Mouse (Mus musculus): ENCODE data around the gene Colec11. TPM values are rescaled to one million over a fixed set of nuclear protein-coding genes. Genes with fewer than 3 reads are reported as not detected.

The Colec11 gene
- 15.6 and 17.8 TPM in 2 replicates for polyA plus RNA-seq (2015; fragmentation: Nextera tagmentation; extraction: Ambion mirVana)

DNA sequence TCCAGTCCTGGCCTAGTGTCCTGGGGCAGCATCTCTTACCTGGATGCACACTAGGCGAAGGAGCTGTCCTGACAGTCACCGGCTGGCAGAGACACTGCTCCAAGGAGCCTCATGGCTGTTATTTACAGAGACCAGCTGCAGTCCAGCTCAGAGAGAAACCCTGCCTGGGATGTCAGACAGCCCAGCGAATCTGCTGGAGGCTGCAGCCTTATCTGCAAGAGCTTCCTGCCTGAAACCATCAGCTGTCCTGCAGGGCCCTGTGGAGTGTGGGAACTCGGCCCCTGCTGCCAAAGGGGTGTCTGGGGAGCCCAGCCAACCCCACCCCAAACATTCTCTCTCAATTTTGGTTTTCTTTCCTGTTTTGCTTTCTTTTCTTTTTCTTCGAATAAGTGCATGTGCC, at the start of gene Colec11:
Colec11 (minus strand) TSS at position 183 of the 400 bp plus-strand sequence.
- no peak within 1 kb of the TSS; the same call in 1 of the 2 replicates for H3K4me2 ChIP-seq
- 16% methylated on average over 5 of the region's 5 CpGs for WGBS (ENCODE audit: insufficient replicate concordance)
- no peaks in the 10 kb centered on the region for H3K9me3 ChIP-seq (replicated peaks)
- no peaks in the 10 kb centered on the region for H3K27me3 ChIP-seq
- ATAC-seq (ENCODE audit: insufficient read depth): peak; percentile 17; the same call in 1 of the 2 replicates
- no peak within 1 kb of the TSS for H3K27ac ChIP-seq (replicated peaks)
- no peak within 1 kb of the TSS for H3K9ac ChIP-seq
- H3K36me3 ChIP-seq (replicated peaks): peaks cover 1% of the 10 kb centered on the region; the same call in 1 of the 2 replicates
- peaks cover 16% of the 10 kb centered on the region for H3K4me1 ChIP-seq (replicated peaks)
- no peak within 1 kb of the TSS for H3K4me3 ChIP-seq (replicated peaks)

DNA sequence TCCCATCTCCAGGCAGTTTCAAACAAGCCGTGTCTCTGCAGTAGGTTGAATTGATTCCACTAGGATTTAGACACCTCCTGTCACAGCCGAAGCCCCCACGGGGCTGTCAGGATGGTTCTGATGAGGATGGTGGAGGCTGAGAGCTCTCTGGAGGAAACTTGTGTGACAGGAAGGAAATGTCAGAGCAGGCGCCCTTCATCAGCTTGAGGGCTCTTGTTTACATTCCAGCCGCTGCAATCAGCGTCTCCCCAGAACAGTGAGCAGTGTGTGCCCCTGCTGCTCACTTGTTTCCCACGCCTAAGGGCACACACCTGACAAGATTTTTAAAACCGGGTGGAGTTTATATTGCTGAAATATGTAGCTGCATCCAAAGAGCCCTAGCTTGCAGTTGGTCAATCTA, 44.1 kb upstream of the Colec11 start:
- Histone ChIP-seq H3K9me3 (replicated peaks) (no peaks in the 10 kb centered on the region), H3K4me1 (replicated peaks) (peaks cover 16% of the 10 kb centered on the region), H3K27ac (replicated peaks) (no peak overlapping the region), H3K4me3 (replicated peaks) (no peak overlapping the region), H3K27me3 (no peaks in the 10 kb centered on the region), H3K9ac (no peak overlapping the region), H3K36me3 (replicated peaks) (no peaks in the 10 kb centered on the region), H3K4me2 (no peak overlapping the region)
- 20% methylated on average over 8 of the region's 8 CpGs for whole genome bisulfite sequencing (ENCODE audit: insufficient replicate concordance)
- ATAC-seq (ENCODE audit: insufficient read depth): no peak

- ATAC-seq (ENCODE audit: insufficient read depth): no peak
- no peak overlapping the region for H3K4me3 ChIP-seq (replicated peaks)
- H3K9me3 ChIP-seq (replicated peaks): no peaks in the 10 kb centered on the region
- H3K27ac ChIP-seq (replicated peaks): no peak overlapping the region
- peaks cover 16% of the 10 kb centered on the region for H3K4me1 ChIP-seq (replicated peaks)
- no peaks in the 10 kb centered on the region for H3K27me3 ChIP-seq
- WGBS (ENCODE audit: insufficient replicate concordance): 47% methylated on average over 4 of the region's 4 CpGs
- H3K36me3 ChIP-seq (replicated peaks): no peaks in the 10 kb centered on the region
- no peak overlapping the region for H3K9ac ChIP-seq
- no peak overlapping the region for H3K4me2 ChIP-seq
These were observed 43.6 kb upstream of the Colec11 start for GRCm38 (mm10) chr12:28666734-28667133.

- WGBS (ENCODE audit: insufficient replicate concordance): 63% methylated on average over 4 of the region's 4 CpGs
- Histone ChIP-seq H3K9me3 (replicated peaks) (no peaks in the 10 kb centered on the region), H3K4me3 (replicated peaks) (no peak overlapping the region), H3K36me3 (replicated peaks) (peaks cover 27% of the 10 kb centered on the region), H3K4me2 (no peak overlapping the region), H3K27me3 (no peaks in the 10 kb centered on the region), H3K9ac (no peak overlapping the region), H3K27ac (replicated peaks) (no peak overlapping the region), H3K4me1 (replicated peaks) (peaks cover 14% of the 10 kb centered on the region)
- no peak for ATAC-seq (ENCODE audit: insufficient read depth)
These were observed 39.5 kb upstream of the Colec11 start for GRCm38 (mm10) chr12:28662628-28663027.

- Histone ChIP-seq H3K4me3 (replicated peaks) (peak within 1 kb of the TSS; percentile 85), H3K4me2 (peak within 1 kb of the TSS; percentile 76), H3K4me1 (replicated peaks) (peaks cover 18% of the 10 kb centered on the region), H3K36me3 (replicated peaks) (peaks cover 20% of the 10 kb centered on the region; the same call in 1 of the 2 replicates), H3K9ac (peak within 1 kb of the TSS; percentile 83), H3K27ac (replicated peaks) (peak within 1 kb of the TSS; percentile 77), H3K27me3 (peaks cover 10% of the 10 kb centered on the region; the same call in 1 of the 2 replicates), H3K9me3 (replicated peaks) (no peaks in the 10 kb centered on the region)
- 2% methylated on average over 52 of the region's 52 CpGs for WGBS (ENCODE audit: insufficient replicate concordance)
- peak; percentile 90 for ATAC-seq (ENCODE audit: insufficient read depth)
These were observed 26.2 kb upstream of the Colec11 start, which contains the start of gene Rnaseh1 for GRCm38 (mm10) chr12:28649141-28650110. Gene Rnaseh1, plus strand, starts transcription at chr12:28649602.

DNA sequence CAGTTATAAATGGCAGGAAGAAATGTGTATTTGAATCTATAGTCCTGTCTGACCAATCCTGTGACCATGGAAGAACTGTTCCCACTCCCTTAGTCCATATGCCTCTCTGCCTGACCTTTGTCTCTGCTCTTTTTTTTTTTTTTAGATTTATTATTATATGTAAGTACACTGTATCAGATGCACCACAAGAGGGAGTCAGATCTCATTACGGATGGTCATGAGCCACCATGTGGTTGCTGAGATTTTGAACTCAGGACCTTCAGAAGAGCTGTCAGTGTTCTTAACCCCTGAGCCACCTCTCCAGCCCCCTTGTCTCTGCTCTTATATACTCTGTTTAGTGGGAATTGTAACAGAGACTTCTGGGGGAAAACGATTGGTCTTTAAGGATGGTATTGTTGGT, 15.6 kb upstream of the Colec11 start:
- Histone ChIP-seq H3K9ac (no peak overlapping the region), H3K4me1 (replicated peaks) (peaks cover 20% of the 10 kb centered on the region), H3K36me3 (replicated peaks) (peaks cover 8% of the 10 kb centered on the region), H3K4me3 (replicated peaks) (no peak overlapping the region), H3K27me3 (no peaks in the 10 kb centered on the region), H3K9me3 (replicated peaks) (no peaks in the 10 kb centered on the region), H3K4me2 (no peak overlapping the region), H3K27ac (replicated peaks) (no peak overlapping the region)
- ATAC-seq (ENCODE audit: insufficient read depth): no peak
- 40% methylated on average over 2 of the region's 2 CpGs for WGBS (ENCODE audit: insufficient replicate concordance)

DNA sequence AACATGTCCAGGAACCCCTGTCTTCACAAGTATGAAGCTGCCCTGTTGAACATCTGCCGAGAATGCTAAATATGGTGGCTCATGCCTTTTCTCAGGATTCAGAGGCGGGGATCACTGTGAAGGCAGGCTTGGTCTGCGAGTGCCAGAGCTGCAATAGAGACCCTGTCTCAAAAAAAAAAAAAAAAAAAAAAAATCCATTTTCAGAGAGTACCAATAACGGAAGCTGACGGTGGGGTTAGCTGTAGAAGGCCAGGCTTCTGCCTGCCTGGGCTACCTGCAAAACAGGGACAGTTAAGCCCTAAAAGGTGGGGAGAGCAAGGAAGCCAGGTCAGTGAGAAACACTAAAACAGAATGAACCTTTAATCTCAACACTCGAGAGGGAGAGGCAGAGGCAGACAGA, 13.4 kb upstream of the Colec11 start:
- peak overlapping the region; percentile 72 for H3K4me2 ChIP-seq
- H3K27me3 ChIP-seq: no peaks in the 10 kb centered on the region
- peak overlapping the region; percentile 89 for H3K4me3 ChIP-seq (replicated peaks)
- H3K36me3 ChIP-seq (replicated peaks): peaks cover 30% of the 10 kb centered on the region
- H3K27ac ChIP-seq (replicated peaks): peak overlapping the region; percentile 81; the same call in 1 of the 2 replicates
- ATAC-seq (ENCODE audit: insufficient read depth): no peak
- H3K4me1 ChIP-seq (replicated peaks): peaks cover 41% of the 10 kb centered on the region
- no peaks in the 10 kb centered on the region for H3K9me3 ChIP-seq (replicated peaks)
- WGBS (ENCODE audit: insufficient replicate concordance): 68% methylated on average over 6 of the region's 6 CpGs
- H3K9ac ChIP-seq: peak overlapping the region; percentile 68

GRCm38 (mm10) chr12:28635535-28636476, 12.6 kb upstream of the Colec11 start, which contains the start of gene Rps7:
Gene Rps7, minus strand, starts transcription at chr12:28635953.
- peak; percentile 95 for ATAC-seq (ENCODE audit: insufficient read depth)
- no peaks in the 10 kb centered on the region for H3K27me3 ChIP-seq
- peaks cover 41% of the 10 kb centered on the region for H3K4me1 ChIP-seq (replicated peaks)
- WGBS (ENCODE audit: insufficient replicate concordance): 3% methylated on average over 69 of the region's 69 CpGs
- H3K4me3 ChIP-seq (replicated peaks): peak within 1 kb of the TSS; percentile 89
- H3K36me3 ChIP-seq (replicated peaks): peaks cover 38% of the 10 kb centered on the region
- H3K9me3 ChIP-seq (replicated peaks): no peaks in the 10 kb centered on the region
- H3K4me2 ChIP-seq: peak within 1 kb of the TSS; percentile 72
- H3K9ac ChIP-seq: peak within 1 kb of the TSS; percentile 96
- H3K27ac ChIP-seq (replicated peaks): peak within 1 kb of the TSS; percentile 81

GRCm38 (mm10) chr12:28635058-28635534, 11.9 kb upstream of the Colec11 start:
- Histone ChIP-seq H3K4me1 (replicated peaks) (peaks cover 41% of the 10 kb centered on the region), H3K4me2 (peak overlapping the region; percentile 72), H3K36me3 (replicated peaks) (peaks cover 45% of the 10 kb centered on the region), H3K27me3 (no peaks in the 10 kb centered on the region), H3K9ac (peak overlapping the region; percentile 96), H3K27ac (replicated peaks) (peak overlapping the region; percentile 63), H3K4me3 (replicated peaks) (peak overlapping the region; percentile 89), H3K9me3 (replicated peaks) (no peaks in the 10 kb centered on the region)
- under 1% methylated on average over 23 of the region's 23 CpGs for WGBS (ENCODE audit: insufficient replicate concordance)
- peak; percentile 34 for ATAC-seq (ENCODE audit: insufficient read depth)

DNA sequence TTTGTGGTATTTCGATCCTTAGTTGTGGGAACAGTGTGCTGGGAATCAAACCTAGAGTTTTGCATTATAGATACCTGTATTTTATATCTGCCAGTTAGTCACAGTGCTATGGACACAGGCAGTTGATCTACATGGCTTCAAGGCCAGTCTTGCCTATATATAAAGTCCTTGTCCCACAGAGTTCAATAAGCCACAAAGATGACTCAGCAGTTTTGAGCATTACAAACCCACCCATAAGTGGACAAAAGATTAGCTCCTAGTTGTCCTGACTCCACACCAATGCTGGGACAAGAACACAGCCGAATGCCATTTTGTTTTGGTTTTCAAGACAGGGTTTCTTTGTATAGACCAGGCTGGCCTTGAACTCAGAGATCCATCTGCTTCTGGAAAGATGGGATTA, 5.3 kb upstream of the Colec11 start:
- Histone ChIP-seq H3K9ac (no peak overlapping the region), H3K9me3 (replicated peaks) (no peaks in the 10 kb centered on the region), H3K4me3 (replicated peaks) (no peak overlapping the region), H3K27me3 (no peaks in the 10 kb centered on the region), H3K4me2 (no peak overlapping the region), H3K4me1 (replicated peaks) (peaks cover 23% of the 10 kb centered on the region), H3K27ac (replicated peaks) (no peak overlapping the region), H3K36me3 (replicated peaks) (peaks cover 54% of the 10 kb centered on the region)
- no peak for ATAC-seq (ENCODE audit: insufficient read depth)
- WGBS (ENCODE audit: insufficient replicate concordance): 70% methylated on average over 2 of the region's 2 CpGs
